Mouse (Mus musculus): ENCODE results near the gene Foxn3.

Gene Foxn3

DNA sequence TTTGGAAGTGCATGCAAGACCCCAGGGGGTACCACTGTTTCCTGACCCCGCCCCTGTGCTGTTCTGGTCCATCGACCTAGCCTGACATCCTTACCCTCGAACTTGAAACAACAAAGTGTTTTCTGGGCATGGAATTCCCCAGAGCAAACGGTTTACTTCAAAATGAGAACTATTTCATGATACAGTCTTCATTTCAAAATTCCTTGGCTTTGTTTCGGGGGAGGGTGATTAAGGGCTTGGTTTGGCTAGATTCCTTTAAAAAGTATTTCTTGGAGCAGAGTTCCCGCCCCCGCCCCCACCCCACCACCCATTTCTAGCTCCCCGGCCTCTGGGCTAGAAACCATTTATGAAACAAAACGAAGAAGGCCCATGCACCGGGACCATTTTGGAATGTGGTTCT lies 303.2 kb downstream of the Foxn3 start:
- DNase-seq (ENCODE audit: low spot score in 2 of 2): no peak

GRCm38 (mm10) chr12:99257570-99257969 lies 305.8 kb downstream of the Foxn3 start:
- DNase-seq (ENCODE audit: low spot score in 2 of 2): no peak

DNA sequence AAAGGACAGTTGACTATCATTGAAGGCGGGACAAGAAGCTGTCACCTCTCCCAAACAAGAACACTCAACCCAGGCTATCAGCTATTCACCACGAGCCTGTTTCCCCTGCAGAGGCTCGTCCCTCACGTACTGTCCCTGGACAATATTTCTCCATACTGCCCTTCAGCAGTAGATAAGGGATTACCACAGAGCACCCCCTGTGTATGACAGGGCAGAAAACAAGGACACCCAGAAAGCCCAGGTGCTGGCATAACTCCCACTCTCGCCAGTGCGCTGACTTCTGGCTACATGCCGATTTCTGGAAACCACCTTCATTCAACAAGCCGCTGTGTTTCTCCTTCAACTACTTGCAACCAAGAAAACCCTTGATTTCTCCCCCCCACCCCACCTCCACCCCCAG lies 306.4 kb downstream of the Foxn3 start:
- DNase-seq (ENCODE audit: low spot score in 2 of 2): no peak

GRCm38 (mm10) chr12:99256463-99256862 lies 306.9 kb downstream of the Foxn3 start:
- DNase-seq (ENCODE audit: low spot score in 2 of 2): no peak

GRCm38 (mm10) chr12:99254436-99254835 lies 308.9 kb downstream of the Foxn3 start:
- DNase-seq (ENCODE audit: low spot score in 2 of 2): no peak

GRCm38 (mm10) chr12:99253562-99253961 lies 309.8 kb downstream of the Foxn3 start:
- DNase-seq (ENCODE audit: low spot score in 2 of 2): no peak

GRCm38 (mm10) chr12:99248606-99249005 lies 314.8 kb downstream of the Foxn3 start:
- DNase-seq (ENCODE audit: low spot score in 2 of 2): no peak

- DNase-seq (ENCODE audit: low spot score in 2 of 2): no peak
Measured at GRCm38 (mm10) chr12:99247939-99248338, 315.4 kb downstream of the Foxn3 start.

DNA sequence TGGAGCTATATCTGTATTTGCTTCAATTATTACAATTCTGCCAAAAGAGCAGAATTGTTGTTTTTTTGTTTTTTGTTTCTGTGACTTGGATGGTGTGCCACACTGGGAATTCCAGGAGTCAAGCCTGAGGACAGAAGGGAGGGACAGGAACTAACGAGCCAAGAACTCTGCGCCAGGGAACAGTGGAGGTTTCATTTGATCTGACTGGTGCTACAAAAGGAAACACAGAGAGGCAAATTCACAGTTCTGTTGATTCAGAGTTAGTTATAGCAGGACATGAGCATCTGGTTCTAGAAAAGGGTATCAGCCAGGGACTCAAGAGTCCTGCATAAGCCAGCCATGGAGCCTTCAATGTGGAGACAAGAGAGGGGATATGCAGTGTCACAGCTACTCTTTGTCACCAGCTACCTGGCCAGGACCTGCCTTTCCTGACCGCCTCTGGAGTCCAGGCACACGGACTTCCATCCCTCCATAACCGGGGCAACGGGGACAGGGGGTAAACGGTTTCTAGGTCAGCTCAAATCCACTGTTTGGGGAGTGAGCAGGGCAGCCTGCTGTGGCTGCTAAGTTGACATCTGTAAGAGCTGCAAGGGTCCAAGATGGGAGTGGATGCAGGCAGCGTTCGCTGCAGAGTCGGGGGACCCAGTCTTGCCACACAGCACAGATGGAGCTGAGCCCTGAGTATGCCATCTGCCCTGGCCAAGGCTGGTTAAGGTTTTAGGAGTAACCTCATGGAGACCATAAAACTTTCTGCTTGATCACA lies 316.2 kb downstream of the Foxn3 start:
- DNase-seq (ENCODE audit: low spot score in 2 of 2): no peak

GRCm38 (mm10) chr12:99244673-99245072 lies 318.7 kb downstream of the Foxn3 start:
- DNase-seq (ENCODE audit: low spot score in 2 of 2): no peak

DNA sequence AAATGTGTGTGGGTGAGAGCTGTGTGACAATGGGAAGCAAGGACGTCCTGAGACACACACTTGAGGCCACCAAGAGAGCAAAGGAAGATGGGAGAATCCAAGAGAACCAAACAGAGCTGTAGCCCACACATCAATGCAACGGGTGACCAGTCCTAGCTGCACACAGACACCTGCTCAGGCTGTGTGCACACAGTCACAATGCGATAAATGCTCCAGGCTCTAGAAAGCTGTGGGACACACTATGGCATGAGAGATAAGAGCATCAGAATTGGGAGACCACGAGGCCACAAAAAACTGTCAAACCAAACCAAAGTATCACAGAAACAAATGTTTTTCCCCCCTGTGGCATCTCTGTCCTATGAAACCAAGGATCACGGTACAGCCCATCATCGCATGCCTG lies 319.1 kb downstream of the Foxn3 start:
- no peak for DNase-seq (ENCODE audit: low spot score in 2 of 2)

DNA sequence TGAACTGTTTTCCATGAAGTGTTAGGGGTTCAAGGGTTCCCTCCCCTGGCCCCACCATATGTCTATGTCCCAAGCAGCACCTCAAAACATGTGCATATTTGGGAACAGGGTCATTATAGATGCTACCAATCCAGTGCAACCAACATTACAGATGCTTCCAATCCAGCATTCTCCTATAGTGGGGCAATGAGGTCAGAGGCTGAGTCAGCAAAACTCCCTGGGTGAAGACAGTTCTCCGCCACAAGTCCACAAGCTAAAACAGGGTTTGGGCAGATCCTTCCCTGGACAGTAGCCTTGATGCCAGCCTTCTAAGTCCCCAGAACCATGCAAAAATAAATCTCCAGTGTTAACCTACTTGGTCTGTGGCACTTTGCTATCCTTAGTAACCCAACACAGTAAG lies 320.1 kb downstream of the Foxn3 start:
- DNase-seq (ENCODE audit: low spot score in 2 of 2): no peak

DNA sequence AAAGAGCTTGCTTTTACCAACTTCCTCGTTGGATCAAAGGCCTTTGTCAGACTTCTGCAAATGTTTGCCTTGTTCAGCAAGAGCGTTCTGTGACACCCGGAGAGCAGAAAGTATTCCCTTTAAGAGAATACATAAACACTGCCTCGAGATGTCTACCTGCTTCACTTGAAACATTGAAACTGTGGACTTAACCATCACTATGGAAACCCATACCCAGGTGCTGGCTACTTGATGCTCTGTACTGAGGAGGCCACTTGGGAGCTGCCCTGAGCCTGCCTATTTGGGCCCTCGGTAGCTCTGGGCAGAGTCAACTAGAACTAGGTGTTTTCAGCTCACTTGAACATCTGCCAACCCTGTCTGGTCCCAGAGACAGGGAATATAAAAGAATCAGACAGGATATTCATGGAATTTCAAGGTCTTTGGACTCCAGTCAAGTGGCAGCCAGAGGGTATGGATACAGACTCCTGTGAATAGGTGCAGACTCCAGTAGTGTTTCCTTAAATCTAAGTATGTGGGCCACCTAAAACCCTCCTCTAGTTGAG lies 323.1 kb downstream of the Foxn3 start:
- no peak for DNase-seq (ENCODE audit: low spot score in 2 of 2)

GRCm38 (mm10) chr12:99239735-99240134 lies 323.6 kb downstream of the Foxn3 start:
- no peak for DNase-seq (ENCODE audit: low spot score in 2 of 2)

DNA sequence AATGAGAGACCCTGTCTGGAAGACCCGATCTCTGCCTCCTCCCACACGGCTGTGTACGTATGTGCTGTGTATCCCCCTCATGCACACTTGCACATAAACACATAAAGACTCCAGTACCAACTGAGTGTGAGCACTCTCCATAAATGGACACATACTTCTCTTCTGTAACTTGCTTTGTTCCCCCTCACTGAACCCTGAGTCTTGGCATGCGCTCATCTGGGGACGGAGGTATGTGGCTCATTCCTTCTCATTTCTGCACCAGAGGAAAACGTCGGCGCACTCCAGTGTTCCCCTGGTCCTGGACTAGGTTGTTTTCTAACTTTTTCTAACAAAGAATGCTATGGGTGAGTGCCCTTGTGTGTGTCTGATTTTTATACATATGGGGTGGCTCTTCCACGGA lies 325.9 kb downstream of the Foxn3 start:
- DNase-seq (ENCODE audit: low spot score in 2 of 2): no peak

DNA sequence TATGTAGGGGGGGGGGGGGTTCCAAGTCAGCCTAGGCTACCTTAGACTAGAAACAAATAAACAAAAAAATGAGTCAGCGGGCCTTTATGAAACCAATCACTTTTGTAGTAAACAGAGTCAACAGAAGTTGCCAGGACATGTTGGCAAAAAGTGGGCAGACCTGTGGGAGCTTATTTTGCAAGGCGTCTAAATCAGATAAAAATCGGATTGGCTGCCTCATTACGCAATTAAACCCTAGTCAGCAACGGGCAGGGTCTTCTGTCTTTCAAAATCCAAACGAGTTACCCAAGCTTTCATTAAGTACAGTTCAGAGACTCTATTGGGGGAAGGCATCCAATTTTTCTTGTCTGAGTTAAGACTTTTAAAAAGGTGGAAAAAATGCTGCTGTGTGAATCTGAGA lies 329.0 kb downstream of the Foxn3 start:
- DNase-seq (ENCODE audit: low spot score in 2 of 2): no peak

DNA sequence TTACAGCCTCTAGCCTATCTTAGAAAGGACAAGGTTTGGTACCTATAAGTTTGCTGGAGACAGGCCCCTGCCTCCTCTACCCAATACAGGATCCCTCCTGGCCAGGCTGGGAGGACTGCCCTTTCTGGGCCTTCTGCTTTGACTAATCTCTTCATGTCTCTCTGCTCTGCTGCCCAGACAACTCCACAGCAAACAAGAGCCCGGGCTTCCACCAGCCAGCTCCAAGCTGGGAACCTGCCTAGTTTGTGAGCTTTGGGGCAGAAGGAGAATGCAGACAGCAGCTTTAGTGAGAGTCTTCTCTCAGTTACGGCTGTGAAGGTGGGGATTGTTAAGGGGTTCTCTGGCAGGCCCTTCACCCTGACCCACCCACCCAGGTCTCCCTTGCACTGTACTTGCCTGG lies 330.0 kb downstream of the Foxn3 start:
- DNase-seq (ENCODE audit: low spot score in 2 of 2): no peak

DNA sequence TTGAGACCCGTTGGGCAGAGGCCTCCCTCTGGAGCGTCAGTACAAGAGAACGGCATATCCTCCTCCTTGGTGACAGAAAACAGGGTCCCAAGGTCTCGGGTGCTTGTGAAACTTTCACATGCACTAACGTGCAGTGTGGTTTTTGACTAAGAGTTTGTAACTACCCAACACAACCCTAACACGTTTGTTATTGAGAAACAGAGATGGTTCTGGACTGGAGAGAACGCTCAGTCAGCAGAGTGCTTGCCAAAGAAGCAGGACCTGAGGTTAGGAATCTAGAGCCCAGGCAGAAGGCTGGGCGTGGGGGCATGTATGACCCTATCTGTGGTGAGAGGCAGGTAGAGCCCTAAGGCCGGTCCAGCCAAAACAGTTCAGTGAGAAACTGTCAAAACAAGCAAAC lies 330.9 kb downstream of the Foxn3 start:
- no peak for DNase-seq (ENCODE audit: low spot score in 2 of 2)

DNA sequence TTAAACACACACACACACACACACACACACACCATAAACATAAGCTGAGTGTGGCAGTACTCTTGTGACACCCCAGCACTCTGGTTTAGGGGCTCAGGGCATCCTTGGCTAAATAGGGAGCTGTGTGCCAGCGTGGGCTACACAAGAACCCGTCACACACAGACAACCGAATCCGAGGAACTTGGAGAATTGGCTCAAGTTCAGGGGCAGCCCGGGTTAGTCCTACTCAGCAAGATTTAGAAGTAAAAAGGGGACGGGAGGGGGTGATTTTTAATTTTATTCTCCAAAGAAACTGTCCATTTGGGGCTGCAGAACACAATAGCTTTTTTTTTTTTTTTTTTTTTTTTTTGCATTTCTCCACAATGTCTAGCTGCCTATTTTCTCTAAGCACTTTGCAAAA lies 332.1 kb downstream of the Foxn3 start:
- DNase-seq (ENCODE audit: low spot score in 2 of 2): no peak

GRCm38 (mm10) chr12:99230783-99231048 lies 332.7 kb downstream of the Foxn3 start:
- DNase-seq (ENCODE audit: low spot score in 2 of 2): no peak

- no peak for DNase-seq (ENCODE audit: low spot score in 2 of 2)
Measured at GRCm38 (mm10) chr12:99229973-99230782, 333.2 kb downstream of the Foxn3 start.

DNA sequence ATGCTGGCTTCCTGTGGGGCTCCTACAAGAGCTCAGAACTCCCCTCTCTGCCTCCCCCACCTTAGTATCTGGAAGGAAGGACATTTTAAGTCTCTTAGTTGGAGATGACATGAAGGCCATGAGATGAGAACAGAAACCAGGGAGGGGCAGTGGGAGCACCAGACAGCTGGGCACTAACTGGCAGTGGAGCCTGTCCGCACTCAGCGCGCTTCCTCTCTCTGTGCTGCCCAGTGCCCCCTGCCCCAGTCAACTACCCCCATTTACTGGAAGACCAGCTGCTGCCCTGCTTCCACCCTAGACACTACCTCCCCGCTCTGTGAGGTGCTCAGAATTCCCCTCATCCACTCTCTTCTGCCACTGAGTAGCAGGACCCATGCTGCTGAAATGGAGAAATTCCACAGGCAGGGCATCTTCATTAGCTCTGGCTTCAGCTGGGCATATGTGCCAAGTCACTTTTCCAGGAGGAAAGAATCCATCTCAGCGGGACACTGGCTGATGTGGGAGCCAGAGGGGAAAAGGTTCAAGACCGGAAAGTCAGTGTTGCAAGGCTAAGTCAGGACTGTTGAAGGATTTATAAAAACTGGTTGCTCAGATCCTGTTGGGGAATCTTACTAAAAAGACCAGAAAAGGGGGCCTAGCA lies 335.9 kb downstream of the Foxn3 start:
- no peak for DNase-seq (ENCODE audit: low spot score in 2 of 2)
